ENCODE assay signal across 16 mouse cellular contexts in the genomic region with DNA sequence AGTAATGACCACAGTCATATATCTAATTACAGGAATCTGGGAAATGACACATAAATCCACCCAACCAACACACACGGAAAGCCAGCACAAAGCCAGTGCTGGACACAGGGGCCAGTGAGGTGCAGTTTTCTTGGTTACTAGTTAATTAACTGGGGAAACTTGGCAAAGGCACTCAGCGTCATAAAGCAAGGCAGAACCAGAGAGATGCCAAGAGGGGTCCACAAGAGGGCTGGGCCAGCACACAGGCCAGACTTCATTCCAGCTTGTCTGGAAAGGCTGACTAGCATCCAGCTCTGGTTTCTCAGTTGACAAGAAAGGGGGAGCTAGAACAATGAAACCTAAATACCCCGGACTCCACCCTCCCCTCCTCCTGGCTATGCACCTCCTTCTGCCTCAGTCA. TPM values are rescaled to one million over a fixed set of nuclear protein-coding genes. Genes with fewer than 3 reads are reported as not detected.
DNase-seq lines count a peak whose midpoint lies in the region; ATAC-seq lines count a peak whose summit lies in the region.
"Had no signal": no experiment of that assay in that cellular context is flagged by ENCODE, and none has a peak within 500 bp of the region (broad histone marks: within the 10 kb centered on the region; RNA-seq: fewer than 3 reads in every experiment).

No protein-coding gene starts in this region.

- peaks cover 4% of the 10 kb centered on the region; the same call in 1 of the 2 replicates for H3K4me1 ChIP-seq in hindbrain, embryonic 15.5 days (replicated peaks)
- H3K4me1 ChIP-seq in hindbrain, embryonic 13.5 days (replicated peaks), result peaks cover 7% of the 10 kb centered on the region; the same call in 1 of the 2 replicates
- H3K4me1 ChIP-seq in kidney, embryonic 16.5 days (ENCODE audit: insufficient read depth, low read length), result peaks cover 14% of the 10 kb centered on the region
- H3K4me1 ChIP-seq in limb, embryonic 15.5 days, result peaks cover 13% of the 10 kb centered on the region
- H3K4me1 ChIP-seq in midbrain, embryonic 16.5 days (ENCODE audit: control insufficient read depth, insufficient read depth, low read length), result peaks cover 6% of the 10 kb centered on the region

- no peak overlapping the region for H3K4me3 ChIP-seq in hindbrain, embryonic 15.5 days
- no peak overlapping the region for H3K4me3 ChIP-seq in hindbrain, embryonic 13.5 days
- H3K4me3 ChIP-seq in kidney, embryonic 16.5 days (ENCODE audit: low read length), result no peak overlapping the region
- H3K4me3 ChIP-seq in limb, embryonic 15.5 days, result no peak overlapping the region
- no peak overlapping the region for H3K4me3 ChIP-seq in midbrain, embryonic 16.5 days (ENCODE audit: low read depth, low read length)

- no peaks in the 10 kb centered on the region for H3K36me3 ChIP-seq in hindbrain, embryonic 15.5 days
- no peaks in the 10 kb centered on the region for H3K36me3 ChIP-seq in hindbrain, embryonic 13.5 days
- H3K36me3 ChIP-seq in kidney, embryonic 16.5 days (ENCODE audit: insufficient read depth, low read length), result no peaks in the 10 kb centered on the region
- H3K36me3 ChIP-seq in limb, embryonic 15.5 days, result peaks cover 3% of the 10 kb centered on the region; the same call in 1 of the 2 replicates
- no peaks in the 10 kb centered on the region for H3K36me3 ChIP-seq in midbrain, embryonic 16.5 days (ENCODE audit: control insufficient read depth, insufficient read depth, low read length)

- H3K9ac ChIP-seq in hindbrain, embryonic 15.5 days, result no peak overlapping the region
- no peak overlapping the region for H3K9ac ChIP-seq in hindbrain, embryonic 13.5 days
- no peak overlapping the region for H3K9ac ChIP-seq in kidney, embryonic 16.5 days (replicated peaks; ENCODE audit: low read length)
- H3K9ac ChIP-seq in limb, embryonic 15.5 days, result no peak overlapping the region
- no peak overlapping the region for H3K9ac ChIP-seq in midbrain, embryonic 16.5 days (ENCODE audit: low read depth, low read length)
- H3K9ac ChIP-seq: liver, embryonic 14.5 days had no signal

- peak; percentile 35 for DNase-seq in kidney, adult 11 months
- no peak for DNase-seq in spleen, adult 12 weeks (ENCODE audit: low spot score)
- DNase-seq: cerebellum, adult 9-10 months; gastrocnemius, postnatal 25 days; midbrain, embryonic 14.5 days; right cerebral cortex, postnatal 14 days had no signal

- WGBS in hindbrain, embryonic 15.5 days, result 56% methylated on average over 3 of the region's 3 CpGs
- WGBS in hindbrain, embryonic 13.5 days, result 53% methylated on average over 3 of the region's 3 CpGs
- WGBS in kidney, embryonic 16.5 days, result 20% methylated on average over 3 of the region's 3 CpGs
- WGBS in limb, embryonic 15.5 days, result 17% methylated on average over 3 of the region's 3 CpGs
- 62% methylated on average over 3 of the region's 3 CpGs for whole genome bisulfite sequencing in midbrain, embryonic 16.5 days

- H3K9me3 ChIP-seq in hindbrain, embryonic 15.5 days, result no peaks in the 10 kb centered on the region
- H3K9me3 ChIP-seq in hindbrain, embryonic 13.5 days, result no peaks in the 10 kb centered on the region
- H3K9me3 ChIP-seq in kidney, embryonic 16.5 days (ENCODE audit: low read length), result no peaks in the 10 kb centered on the region
- no peaks in the 10 kb centered on the region for H3K9me3 ChIP-seq in limb, embryonic 15.5 days
- H3K9me3 ChIP-seq in midbrain, embryonic 16.5 days (replicated peaks; ENCODE audit: control insufficient read depth, low read length, poor library complexity, severe bottlenecking), result no peaks in the 10 kb centered on the region

- H3K27me3 ChIP-seq in hindbrain, embryonic 15.5 days, result no peaks in the 10 kb centered on the region
- H3K27me3 ChIP-seq in hindbrain, embryonic 13.5 days, result peaks cover 28% of the 10 kb centered on the region
- H3K27me3 ChIP-seq in kidney, embryonic 16.5 days (ENCODE audit: insufficient read depth, low read length), result peaks cover 9% of the 10 kb centered on the region; the same call in 1 of the 2 replicates
- peaks cover 24% of the 10 kb centered on the region for H3K27me3 ChIP-seq in limb, embryonic 15.5 days
- no peaks in the 10 kb centered on the region; the same call in 1 of the 2 replicates for H3K27me3 ChIP-seq in midbrain, embryonic 16.5 days (ENCODE audit: control insufficient read depth, insufficient read depth, low read depth, low read length)

- ATAC-seq in hindbrain, embryonic 15.5 days (ENCODE audit: low FRiP score, low read depth), result 0 out of 2 replicates have a peak, but pooled peaks have one; percentile 30
- ATAC-seq in hindbrain, embryonic 13.5 days (ENCODE audit: low FRiP score), result no peak
- ATAC-seq in kidney, embryonic 16.5 days (ENCODE audit: low FRiP score, low TSS enrichment), result peak; percentile 69
- peak; percentile 79 for ATAC-seq in limb, embryonic 15.5 days (ENCODE audit: insufficient number of reproducible peaks, low FRiP score, low TSS enrichment, low read depth)
- no peak for ATAC-seq in midbrain, embryonic 16.5 days
- ATAC-seq in erythroblast, adult 5-6 weeks (replicated peaks; ENCODE audit: low FRiP score, poor library complexity, severe bottlenecking), result no peak

- no peak overlapping the region for H3K4me2 ChIP-seq in hindbrain, embryonic 15.5 days
- no peak overlapping the region for H3K4me2 ChIP-seq in hindbrain, embryonic 13.5 days
- H3K4me2 ChIP-seq in kidney, embryonic 16.5 days (replicated peaks; ENCODE audit: low read depth, low read length), result no peak overlapping the region
- H3K4me2 ChIP-seq in limb, embryonic 15.5 days, result 0 out of 2 replicates have a peak overlapping the region, but pooled peaks have one; percentile 10
- H3K4me2 ChIP-seq in midbrain, embryonic 16.5 days (ENCODE audit: low read length), result no peak overlapping the region

- H3K27ac ChIP-seq in hindbrain, embryonic 15.5 days (replicated peaks), result no peak overlapping the region
- H3K27ac ChIP-seq in hindbrain, embryonic 13.5 days, result no peak overlapping the region
- peak overlapping the region; percentile 6; the same call in 1 of the 2 replicates for H3K27ac ChIP-seq in kidney, embryonic 16.5 days (ENCODE audit: low read length)
- peak overlapping the region; percentile 75 for H3K27ac ChIP-seq in limb, embryonic 15.5 days
- H3K27ac ChIP-seq in midbrain, embryonic 16.5 days (ENCODE audit: low read length), result no peak overlapping the region
- H3K27ac ChIP-seq: liver, embryonic 14.5 days had no signal

RNA-seq across cellular contexts. Expression of a gene that starts 8.0 kb away (rescaled TPM):
- 21.1 and 23.4 TPM in 2 replicates for polyA plus RNA-seq in hindbrain, embryonic 15.5 days (2015; fragmentation: Nextera tagmentation; extraction: Ambion mirVana)
- 9.8 and 10.2 TPM in 2 replicates for polyA plus RNA-seq in hindbrain, embryonic 13.5 days (2015; fragmentation: Nextera tagmentation; extraction: Ambion mirVana)
- 1.6 and 1.8 TPM in 2 replicates for polyA plus RNA-seq in kidney, embryonic 16.5 days (2015; fragmentation: Nextera tagmentation; extraction: Ambion mirVana)
- 5.0 and 6.5 TPM in 2 replicates for polyA plus RNA-seq in limb, embryonic 15.5 days (2015; fragmentation: Nextera tagmentation; extraction: Ambion mirVana)
- 20.6 and 20.8 TPM in 2 replicates for polyA plus RNA-seq in midbrain, embryonic 16.5 days (2015; fragmentation: Nextera tagmentation; extraction: Ambion mirVana)
- total RNA-seq in erythroblast, adult 5-6 weeks (2015; ENCODE audit: low replicate concordance), result 3.6 TPM in 1 of 2 replicates, not detected in the other
- 0.98 TPM in 1 of 2 replicates, not detected in the other for total RNA-seq in erythroblast, adult 5-6 weeks (2017; ENCODE audit: low replicate concordance)

RNA-seq across cellular contexts. Expression of a gene that starts 25.7 kb away (rescaled TPM):
- 0.33 and 0.36 TPM in 2 replicates for polyA plus RNA-seq in hindbrain, embryonic 15.5 days (2015; fragmentation: Nextera tagmentation; extraction: Ambion mirVana)
- polyA plus RNA-seq in hindbrain, embryonic 13.5 days (2015; fragmentation: Nextera tagmentation; extraction: Ambion mirVana), result 0.12 and 0.26 TPM in 2 replicates
- 0.17 TPM in 1 of 2 replicates, not detected in the other for polyA plus RNA-seq in kidney, embryonic 16.5 days (2015; fragmentation: Nextera tagmentation; extraction: Ambion mirVana)
- 2.6 and 2.8 TPM in 2 replicates for polyA plus RNA-seq in limb, embryonic 15.5 days (2015; fragmentation: Nextera tagmentation; extraction: Ambion mirVana)
- polyA plus RNA-seq in midbrain, embryonic 16.5 days (2015; fragmentation: Nextera tagmentation; extraction: Ambion mirVana), result 0.74 and 1.3 TPM in 2 replicates
- total RNA-seq in erythroblast, adult 5-6 weeks (2015; ENCODE audit: low replicate concordance), result 2.1 TPM in 1 of 2 replicates, not detected in the other
- total RNA-seq in erythroblast, adult 5-6 weeks (2017; ENCODE audit: low replicate concordance), result 2.1 TPM in 1 of 2 replicates, not detected in the other
- total RNA-seq: gastrocnemius, postnatal 25 days; heart, adult 8-10 months had no signal
- polyA plus RNA-seq: heart, postnatal 0 days; neural tube, embryonic 11.5 days had no signal

RNA-seq across cellular contexts. Expression of a gene that starts 33.9 kb away (rescaled TPM):
- 3.4 and 4.1 TPM in 2 replicates for polyA plus RNA-seq in hindbrain, embryonic 15.5 days (2015; fragmentation: Nextera tagmentation; extraction: Ambion mirVana)
- polyA plus RNA-seq in hindbrain, embryonic 13.5 days (2015; fragmentation: Nextera tagmentation; extraction: Ambion mirVana), result 2.7 and 3.2 TPM in 2 replicates
- polyA plus RNA-seq in kidney, embryonic 16.5 days (2015; fragmentation: Nextera tagmentation; extraction: Ambion mirVana), result 1.7 and 2.1 TPM in 2 replicates
- polyA plus RNA-seq in limb, embryonic 15.5 days (2015; fragmentation: Nextera tagmentation; extraction: Ambion mirVana), result 3.9 and 4.2 TPM in 2 replicates
- 2.4 and 3.1 TPM in 2 replicates for polyA plus RNA-seq in midbrain, embryonic 16.5 days (2015; fragmentation: Nextera tagmentation; extraction: Ambion mirVana)
- total RNA-seq in erythroblast, adult 5-6 weeks (2015; ENCODE audit: low replicate concordance), result 2.7 and 11.3 TPM in 2 replicates
- total RNA-seq in erythroblast, adult 5-6 weeks (2017; ENCODE audit: low replicate concordance), result 3.7 and 7.8 TPM in 2 replicates

RNA-seq across cellular contexts. Expression of a gene that starts 33.9 kb away (rescaled TPM):
- 6.9 and 7.7 TPM in 2 replicates for polyA plus RNA-seq in hindbrain, embryonic 15.5 days (2015; fragmentation: Nextera tagmentation; extraction: Ambion mirVana)
- 7.5 and 7.8 TPM in 2 replicates for polyA plus RNA-seq in hindbrain, embryonic 13.5 days (2015; fragmentation: Nextera tagmentation; extraction: Ambion mirVana)
- polyA plus RNA-seq in kidney, embryonic 16.5 days (2015; fragmentation: Nextera tagmentation; extraction: Ambion mirVana), result 17.6 and 18.5 TPM in 2 replicates
- 12.2 and 12.9 TPM in 2 replicates for polyA plus RNA-seq in limb, embryonic 15.5 days (2015; fragmentation: Nextera tagmentation; extraction: Ambion mirVana)
- polyA plus RNA-seq in midbrain, embryonic 16.5 days (2015; fragmentation: Nextera tagmentation; extraction: Ambion mirVana), result 7.4 and 8.7 TPM in 2 replicates
- total RNA-seq in erythroblast, adult 5-6 weeks (2015; ENCODE audit: low replicate concordance), result 5.6 and 6.1 TPM in 2 replicates
- total RNA-seq in erythroblast, adult 5-6 weeks (2017; ENCODE audit: low replicate concordance), result 4.3 and 9.8 TPM in 2 replicates

Comparison
In these comparisons a context has a peak if more than half of its experiments do, and no peak if none do; other contexts are left out.
1. ATAC-seq: peak in hindbrain, embryonic 15.5 days (single experiment), kidney, embryonic 16.5 days (single experiment) and limb, embryonic 15.5 days (single experiment); none in hindbrain, embryonic 13.5 days (single experiment), midbrain, embryonic 16.5 days (single experiment) and erythroblast, adult 5-6 weeks (single experiment).
2. H3K27ac ChIP-seq: peak in kidney, embryonic 16.5 days (single experiment) and limb, embryonic 15.5 days (single experiment); none in hindbrain, embryonic 15.5 days (single experiment), hindbrain, embryonic 13.5 days (single experiment) and midbrain, embryonic 16.5 days (single experiment).